ENCODE assay signal across 9 mouse cellular contexts in the genomic region with DNA sequence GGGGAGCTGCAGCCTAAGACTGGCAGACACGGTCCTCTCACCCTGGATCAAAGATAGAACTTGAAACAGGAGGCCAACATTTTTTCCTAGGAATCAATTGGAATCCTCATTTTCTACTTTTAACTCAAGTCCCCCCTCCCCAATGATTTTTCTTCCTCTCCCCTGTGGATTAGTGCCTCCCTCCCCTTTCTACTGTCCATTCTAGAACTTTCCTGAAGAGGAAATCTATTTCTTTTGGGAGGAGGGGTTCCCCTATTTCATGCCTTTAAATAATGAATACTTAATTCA. TPM values are rescaled to one million over a fixed set of nuclear protein-coding genes. Genes with fewer than 3 reads are reported as not detected.
A peak's percentile ranks its signal among the peaks of the same experiment; 100 is the strongest.
DNase-seq lines count a peak whose midpoint lies in the region; ATAC-seq and TF ChIP-seq lines count a peak whose summit lies in the region.
"Had no signal": no experiment of that assay in that cellular context is flagged by ENCODE, and none has a peak within 500 bp of the region (broad histone marks: within the 10 kb centered on the region; RNA-seq: fewer than 3 reads in every experiment).

No protein-coding gene starts in this region.

- no peak for TF ChIP-seq CTCF in kidney, adult 2 months (conservative IDR thresholded peaks at IDR 0.05; ENCODE audit: insufficient read depth, insufficient read length, low read depth, low read length)

- peak; percentile 31 for DNase-seq in kidney, adult 2 months
- no peak for DNase-seq in kidney, postnatal 10 days
- no peak for DNase-seq in hindbrain, embryonic 14.5 days (ENCODE audit: low spot score)
- DNase-seq in midbrain, embryonic 11.5 days (ENCODE audit: low spot score, missing footprints) = no peak
- no peak for DNase-seq in cerebellum, adult 11 months
- no peak for DNase-seq in right cerebral cortex, postnatal 14 days
- DNase-seq in kidney, postnatal 25 days = no peak

- 12% methylated on average over 1 of the region's 1 CpGs for WGBS in kidney, adult 2 months
- WGBS in embryonic facial prominence, embryonic 13.5 days = 0% methylated on average over 1 of the region's 1 CpGs
- 0% methylated on average over 1 of the region's 1 CpGs for WGBS in hindbrain, embryonic 14.5 days
- 0% methylated on average over 1 of the region's 1 CpGs for WGBS in midbrain, embryonic 11.5 days

- H3K4me1 ChIP-seq in kidney, adult 2 months (ENCODE audit: control insufficient read depth, insufficient read depth, low read length) = peaks cover 17% of the 10 kb centered on the region
- peaks cover 24% of the 10 kb centered on the region for H3K4me1 ChIP-seq in embryonic facial prominence, embryonic 13.5 days
- 0 out of 2 replicates have a peak, but pooled peaks cover 11% of the 10 kb centered on the region for H3K4me1 ChIP-seq in hindbrain, embryonic 14.5 days (replicated peaks; ENCODE audit: control insufficient read depth, insufficient read depth, low read length)
- peaks cover 21% of the 10 kb centered on the region for H3K4me1 ChIP-seq in midbrain, embryonic 11.5 days (ENCODE audit: control insufficient read depth, insufficient read depth, low read length)

- no peaks in the 10 kb centered on the region for H3K27me3 ChIP-seq in kidney, adult 2 months (replicated peaks; ENCODE audit: control insufficient read depth, insufficient read depth, low read length)
- H3K27me3 ChIP-seq in embryonic facial prominence, embryonic 13.5 days = peaks cover 83% of the 10 kb centered on the region
- peaks cover 48% of the 10 kb centered on the region for H3K27me3 ChIP-seq in hindbrain, embryonic 14.5 days (ENCODE audit: control insufficient read depth, insufficient read depth, low read length)
- H3K27me3 ChIP-seq in midbrain, embryonic 11.5 days (ENCODE audit: control insufficient read depth, insufficient read depth, low read length) = peaks cover 55% of the 10 kb centered on the region

- H3K36me3 ChIP-seq in kidney, adult 2 months (ENCODE audit: control insufficient read depth, insufficient read depth, low read length) = no peaks in the 10 kb centered on the region
- no peaks in the 10 kb centered on the region for H3K36me3 ChIP-seq in embryonic facial prominence, embryonic 13.5 days
- H3K36me3 ChIP-seq in hindbrain, embryonic 14.5 days (replicated peaks; ENCODE audit: control insufficient read depth, insufficient read depth) = no peaks in the 10 kb centered on the region
- no peaks in the 10 kb centered on the region for H3K36me3 ChIP-seq in midbrain, embryonic 11.5 days (ENCODE audit: control insufficient read depth, insufficient read depth, low read length)

- H3K4me3 ChIP-seq in kidney, adult 2 months (ENCODE audit: insufficient read depth, low read depth, low read length) = peak overlapping the region; percentile 92
- peak overlapping the region; percentile 48 for H3K4me3 ChIP-seq in embryonic facial prominence, embryonic 13.5 days
- H3K4me3 ChIP-seq in hindbrain, embryonic 14.5 days (replicated peaks; ENCODE audit: low read length) = peak overlapping the region; percentile 39
- peak overlapping the region; percentile 41 for H3K4me3 ChIP-seq in midbrain, embryonic 11.5 days (ENCODE audit: low read depth, low read length)
- H3K4me3 ChIP-seq: megakaryocyte, embryonic 14.5 days had no signal

- H3K4me2 ChIP-seq in embryonic facial prominence, embryonic 13.5 days = peak overlapping the region; percentile 63
- peak overlapping the region; percentile 81 for H3K4me2 ChIP-seq in hindbrain, embryonic 14.5 days (replicated peaks)
- H3K4me2 ChIP-seq in midbrain, embryonic 11.5 days = peak overlapping the region; percentile 71

- peak overlapping the region; percentile 98 for H3K27ac ChIP-seq in kidney, adult 2 months (ENCODE audit: insufficient read depth, low read depth, low read length)
- H3K27ac ChIP-seq in embryonic facial prominence, embryonic 13.5 days = no peak overlapping the region; the same call in 1 of the 2 replicates
- peak overlapping the region; percentile 99 for H3K27ac ChIP-seq in hindbrain, embryonic 14.5 days
- peak overlapping the region; percentile 83 for H3K27ac ChIP-seq in midbrain, embryonic 11.5 days (ENCODE audit: low read depth, low read length)

- TF ChIP-seq POLR2A in kidney, adult 2 months (IDR thresholded peaks at IDR 0.05; ENCODE audit: low read depth, low read length) = no peak

- no peak for ATAC-seq in embryonic facial prominence, embryonic 13.5 days (ENCODE audit: insufficient number of reproducible peaks, insufficient read depth, low FRiP score, low TSS enrichment, low read depth)
- ATAC-seq in hindbrain, embryonic 14.5 days (ENCODE audit: low FRiP score) = no peak
- ATAC-seq in midbrain, embryonic 11.5 days (ENCODE audit: low FRiP score) = no peak

- no peaks in the 10 kb centered on the region for H3K9me3 ChIP-seq in embryonic facial prominence, embryonic 13.5 days
- H3K9me3 ChIP-seq in hindbrain, embryonic 14.5 days (ENCODE audit: control insufficient read depth, low read length) = no peaks in the 10 kb centered on the region
- H3K9me3 ChIP-seq in midbrain, embryonic 11.5 days (ENCODE audit: control insufficient read depth, low read length) = no peaks in the 10 kb centered on the region

- peak overlapping the region; percentile 73; the same call in 1 of the 2 replicates for H3K9ac ChIP-seq in embryonic facial prominence, embryonic 13.5 days
- peak overlapping the region; percentile 96 for H3K9ac ChIP-seq in hindbrain, embryonic 14.5 days
- peak overlapping the region; percentile 80 for H3K9ac ChIP-seq in midbrain, embryonic 11.5 days (ENCODE audit: low read length)

RNA-seq across cellular contexts. Expression of gene Nr2f2, which starts 0.2 kb away (rescaled TPM):
- polyA plus RNA-seq in kidney, adult 2 months (2012; rRNA removed) = 193 and 288 TPM in 2 replicates
- polyA plus RNA-seq in embryonic facial prominence, embryonic 13.5 days (2015; fragmentation: Nextera tagmentation; extraction: Ambion mirVana) = 36.0 and 42.9 TPM in 2 replicates
- polyA plus RNA-seq in hindbrain, embryonic 14.5 days (2014; fragmentation: Nextera tagmentation; extraction: Ambion mirVana) = 105 and 127 TPM in 2 replicates
- 114 and 122 TPM in 2 replicates for polyA plus RNA-seq in midbrain, embryonic 11.5 days (2014; fragmentation: Nextera tagmentation; extraction: Ambion mirVana)

Comparison
In these comparisons a context has a peak if more than half of its experiments do, and no peak if none do; other contexts are left out.
1. H3K4me3 ChIP-seq: peak in every context shown above with its lines; median percentile 92 in kidney, adult 2 months; 48 in embryonic facial prominence, embryonic 13.5 days; 41 in midbrain, embryonic 11.5 days; 39 in hindbrain, embryonic 14.5 days.